Mouse (Mus musculus) heart, embryonic 15.5 days (tissue): ENCODE data around the gene Abr. TPM values are rescaled to one million over a fixed set of nuclear protein-coding genes. Genes with fewer than 3 reads are reported as not detected.
A peak's percentile ranks its signal among the peaks of the same experiment; 100 is the strongest.

Experiments used
- ATAC-seq: fragments of 200-750 bp; cut with Nextera tagmentation; replicated peaks from 2 replicates; pipeline ENCODE4 v1.8.0; 2017; ENCODE audit warnings: low read depth, moderate TSS enrichment; ENCODE audit not compliant: insufficient number of reproducible peaks, insufficient read depth, low FRiP score
- H3K27ac ChIP-seq: fragments of 300-500 bp; sonication (generic); 2 replicates; pipeline ENCODE4 v1.5.1; 2015; ENCODE audit warnings: mild to moderate bottlenecking, inconsistent platforms
- H3K27me3 ChIP-seq: fragments of 300-500 bp; sonication (generic); 2 replicates; pipeline ENCODE4 v1.6.1; 2015; ENCODE audit warnings: inconsistent platforms
- H3K36me3 ChIP-seq: fragments of 300-500 bp; sonication (generic); 2 replicates; pipeline ENCODE4 v1.6.1; 2015; ENCODE audit warnings: mild to moderate bottlenecking, inconsistent platforms
- H3K4me1 ChIP-seq: fragments of 300-500 bp; sonication (generic); replicated peaks from 2 replicates; pipeline ENCODE4 v1.6.1; 2015; ENCODE audit warnings: inconsistent platforms
- H3K4me2 ChIP-seq: fragments of 300-500 bp; sonication (generic); 2 replicates; pipeline ENCODE4 v1.6.1; 2015; ENCODE audit warnings: inconsistent platforms, mild to moderate bottlenecking, moderate library complexity
- H3K4me3 ChIP-seq: fragments of 300-500 bp; sonication (generic); 2 replicates; pipeline ENCODE4 v1.5.1; 2015; ENCODE audit warnings: mild to moderate bottlenecking, inconsistent platforms
- H3K9ac ChIP-seq: fragments of 300-500 bp; sonication (generic); 2 replicates; pipeline ENCODE4 v1.6.1; 2015; ENCODE audit warnings: mild to moderate bottlenecking, inconsistent platforms
- H3K9me3 ChIP-seq: fragments of 300-500 bp; sonication (generic); replicated peaks from 2 replicates; pipeline ENCODE4 v1.6.1; 2016; ENCODE audit warnings: inconsistent platforms
- WGBS: fragments of 180-500 bp; shearing (Covaris S2); methylation state at CpG from one replicate; pipeline ENCODE4 v1.1.7; 2015; ENCODE audit warnings: mixed read lengths; 5-methylcytosine and 5-hydroxymethylcytosine counted together
- polyA plus RNA-seq: library from polyadenylated mRNA; unstranded; fragments of >200 nt; fragmentation: Nextera tagmentation; extraction: Ambion mirVana; gene quantifications from 2 replicates; pipeline ENCODE4 v1.2.1, GENCODE M21; 2015

Gene Abr
- polyA plus RNA-seq, 1 experiment from 2014 or later, result 19.9 TPM

GRCm38 (mm10) chr11:76382711-76383324 is 239.3 kb downstream of the Abr start:
- Histone ChIP-seq H3K4me2 (no peak overlapping the region), H3K4me1 (peaks cover 16% of the 10 kb centered on the region), H3K9ac (no peak overlapping the region), H3K36me3 (no peaks in the 10 kb centered on the region), H3K9me3 (no peaks in the 10 kb centered on the region), H3K27ac (no peak overlapping the region), H3K4me3 (no peak overlapping the region), H3K27me3 (no peaks in the 10 kb centered on the region)
- 75% methylated on average over 13 of the region's 13 CpGs for WGBS
- ATAC-seq, result no peak

- WGBS, result 72% methylated on average over 15 of the region's 15 CpGs
- no peaks in the 10 kb centered on the region for H3K36me3 ChIP-seq
- H3K4me3 ChIP-seq, result no peak overlapping the region
- no peaks in the 10 kb centered on the region for H3K27me3 ChIP-seq
- no peak for ATAC-seq
- H3K4me1 ChIP-seq, result peaks cover 16% of the 10 kb centered on the region
- no peak overlapping the region for H3K4me2 ChIP-seq
- H3K9me3 ChIP-seq, result no peaks in the 10 kb centered on the region
- H3K27ac ChIP-seq, result no peak overlapping the region
- no peak overlapping the region for H3K9ac ChIP-seq
Observed at GRCm38 (mm10) chr11:76381201-76381885, 240.8 kb downstream of the Abr start.

GRCm38 (mm10) chr11:76379921-76380544 is 242.1 kb downstream of the Abr start:
- no peaks in the 10 kb centered on the region for H3K9me3 ChIP-seq
- H3K4me3 ChIP-seq, result no peak overlapping the region
- H3K9ac ChIP-seq, result no peak overlapping the region
- H3K36me3 ChIP-seq, result no peaks in the 10 kb centered on the region
- peak; percentile 56; the same call in 1 of the 2 replicates for ATAC-seq
- no peak overlapping the region for H3K4me2 ChIP-seq
- peak overlapping the region; percentile 59 for H3K27ac ChIP-seq
- 23% methylated on average over 11 of the region's 11 CpGs for WGBS
- peaks cover 24% of the 10 kb centered on the region for H3K4me1 ChIP-seq
- no peaks in the 10 kb centered on the region for H3K27me3 ChIP-seq

GRCm38 (mm10) chr11:76376425-76376824 is 245.7 kb downstream of the Abr start:
- WGBS, result 88% methylated on average over 3 of the region's 3 CpGs
- Histone ChIP-seq H3K4me1 (peaks cover 58% of the 10 kb centered on the region), H3K36me3 (no peaks in the 10 kb centered on the region), H3K9ac (no peak overlapping the region), H3K4me3 (no peak overlapping the region), H3K27me3 (no peaks in the 10 kb centered on the region), H3K4me2 (no peak overlapping the region), H3K27ac (no peak overlapping the region), H3K9me3 (no peaks in the 10 kb centered on the region)
- ATAC-seq, result no peak

GRCm38 (mm10) chr11:76374491-76375185 is 247.5 kb downstream of the Abr start:
- 19% methylated on average over 17 of the region's 17 CpGs for WGBS
- H3K4me1 ChIP-seq, result peaks cover 49% of the 10 kb centered on the region
- peak; percentile 87 for ATAC-seq
- H3K9ac ChIP-seq, result peak overlapping the region; percentile 19
- peak overlapping the region; percentile 92 for H3K27ac ChIP-seq
- no peak overlapping the region for H3K4me3 ChIP-seq
- no peaks in the 10 kb centered on the region for H3K9me3 ChIP-seq
- no peaks in the 10 kb centered on the region for H3K27me3 ChIP-seq
- H3K36me3 ChIP-seq, result no peaks in the 10 kb centered on the region
- H3K4me2 ChIP-seq, result peak overlapping the region; percentile 24

- Histone ChIP-seq H3K4me1 (peaks cover 54% of the 10 kb centered on the region), H3K27ac (peak overlapping the region; percentile 68), H3K36me3 (no peaks in the 10 kb centered on the region), H3K9ac (no peak overlapping the region), H3K4me2 (no peak overlapping the region), H3K4me3 (no peak overlapping the region), H3K9me3 (no peaks in the 10 kb centered on the region), H3K27me3 (no peaks in the 10 kb centered on the region)
- no peak for ATAC-seq
- WGBS, result 31% methylated on average over 6 of the region's 6 CpGs
Observed at GRCm38 (mm10) chr11:76372534-76372933, 249.6 kb downstream of the Abr start.

GRCm38 (mm10) chr11:76372120-76372519 is 250.0 kb downstream of the Abr start:
- Histone ChIP-seq H3K9me3 (no peaks in the 10 kb centered on the region), H3K4me1 (peaks cover 54% of the 10 kb centered on the region), H3K27me3 (no peaks in the 10 kb centered on the region), H3K36me3 (no peaks in the 10 kb centered on the region), H3K27ac (peak overlapping the region; percentile 68; the same call in 1 of the 2 replicates), H3K9ac (no peak overlapping the region), H3K4me3 (no peak overlapping the region), H3K4me2 (no peak overlapping the region)
- ATAC-seq, result no peak
- 37% methylated on average over 2 of the region's 2 CpGs for WGBS

- Histone ChIP-seq H3K4me1 (peaks cover 54% of the 10 kb centered on the region), H3K4me2 (no peak overlapping the region), H3K27me3 (no peaks in the 10 kb centered on the region), H3K9ac (no peak overlapping the region), H3K4me3 (no peak overlapping the region), H3K27ac (no peak overlapping the region), H3K9me3 (no peaks in the 10 kb centered on the region), H3K36me3 (no peaks in the 10 kb centered on the region)
- ATAC-seq, result no peak
Observed at GRCm38 (mm10) chr11:76370491-76370890, 251.6 kb downstream of the Abr start.

Other genes starting within 250 kb of the Abr start
- gene Nxn, start 223.2 kb downstream of the Abr start, polyA plus RNA-seq, result 18.6 and 26.0 TPM in 2 replicates
- 79.9 and 84.9 TPM in 2 replicates for gene Timm22, start 215.4 kb downstream of the Abr start, polyA plus RNA-seq
- gene Bhlha9, start 50.2 kb upstream of the Abr start, polyA plus RNA-seq, result 0.10 and 0.34 TPM in 2 replicates
- gene Trarg1, start 57.5 kb upstream of the Abr start, polyA plus RNA-seq, result 0.24 and 0.33 TPM in 2 replicates
- gene Gosr1, start 141.3 kb upstream of the Abr start, polyA plus RNA-seq, result 14.9 and 19.6 TPM in 2 replicates
- 8.9 and 10.6 TPM in 2 replicates for gene Cpd, start 224.7 kb upstream of the Abr start, polyA plus RNA-seq